Mouse (Mus musculus) cortical plate, adult 2 months (tissue): Measurements from ENCODE around the gene Pigl. TPM values are rescaled to one million over a fixed set of nuclear protein-coding genes. Genes with fewer than 3 reads are reported as not detected.

Source experiments
- H3K27ac ChIP-seq: fragments of 200-500 bp; 2 replicates; pipeline ENCODE4 v1.5.1; 2012; ENCODE audit warnings: low read length, control low read depth, inconsistent platforms; ENCODE audit not compliant: insufficient read depth
- H3K4me1 ChIP-seq: fragments of 200-500 bp; 2 replicates; pipeline ENCODE4 v1.6.1; 2011; ENCODE audit warnings: low read length; ENCODE audit not compliant: control insufficient read depth, insufficient read depth
- H3K4me3 ChIP-seq: fragments of 200-500 bp; 2 replicates; pipeline ENCODE4 v1.5.1; 2011; ENCODE audit warnings: mild to moderate bottlenecking, low read length, control low read depth; ENCODE audit not compliant: insufficient read depth
- CTCF ChIP-seq: fragments of 200-500 bp; IDR thresholded peaks from 2 replicates; pipeline ENCODE4 v1.5.1; 2011; ENCODE audit warnings: mild to moderate bottlenecking, control low read depth, low read length; ENCODE audit not compliant: insufficient read depth; ENCODE audit errors: extremely low read depth
- POLR2A ChIP-seq: fragments of 200-500 bp; IDR thresholded peaks from 2 replicates; pipeline ENCODE4 v1.6.1; 2011; ENCODE audit warnings: mild to moderate bottlenecking, low read length, control low read depth; ENCODE audit not compliant: insufficient read depth; ENCODE audit errors: extremely low read depth
- polyA plus RNA-seq: library from polyadenylated mRNA; depleted of rRNA; stranded (reverse); fragments of >200 nt; gene quantifications from 2 replicates; pipeline ENCODE4 v1.2.3, GENCODE M21; 2012; rRNA removed

The Pigl gene
- polyA plus RNA-seq, 1 experiment = 8.9 TPM

- Histone ChIP-seq H3K27ac (no peak overlapping the region), H3K4me3 (peak overlapping the region; percentile 47), H3K4me1 (peaks cover 5% of the 10 kb centered on the region; the same call in 1 of the 2 replicates)
- TF ChIP-seq CTCF = no peak
- no peak for TF ChIP-seq POLR2A
These were observed 95.4 kb downstream of the Pigl start for GRCm38 (mm10) chr11:62553633-62554032.

- Histone ChIP-seq H3K4me1 (peaks cover 5% of the 10 kb centered on the region; the same call in 1 of the 2 replicates), H3K27ac (no peak overlapping the region), H3K4me3 (peak overlapping the region; percentile 47)
- TF ChIP-seq CTCF = no peak
- no peak for TF ChIP-seq POLR2A
These were observed 96.0 kb downstream of the Pigl start for GRCm38 (mm10) chr11:62554163-62554855.

- H3K4me3 ChIP-seq = no peak overlapping the region
- peaks cover 3% of the 10 kb centered on the region; the same call in 1 of the 2 replicates for H3K4me1 ChIP-seq
- TF ChIP-seq POLR2A (peak; percentile 35; the same call in 1 of the 2 replicates), CTCF (no peak)
- H3K27ac ChIP-seq = no peak overlapping the region
These were observed 96.8 kb downstream of the Pigl start for GRCm38 (mm10) chr11:62554934-62555517.

- H3K27ac ChIP-seq = no peak overlapping the region
- no peak overlapping the region for H3K4me3 ChIP-seq
- TF ChIP-seq CTCF = no peak
- no peak for TF ChIP-seq POLR2A
- peaks cover 3% of the 10 kb centered on the region; the same call in 1 of the 2 replicates for H3K4me1 ChIP-seq
These were observed 97.7 kb downstream of the Pigl start for GRCm38 (mm10) chr11:62555896-62556412.

- TF ChIP-seq CTCF (no peak), POLR2A (no peak)
- peaks cover 3% of the 10 kb centered on the region; the same call in 1 of the 2 replicates for H3K4me1 ChIP-seq
- H3K4me3 ChIP-seq = no peak overlapping the region
- H3K27ac ChIP-seq = no peak overlapping the region
These were observed 98.9 kb downstream of the Pigl start for GRCm38 (mm10) chr11:62557205-62557604.

- H3K4me1 ChIP-seq = peaks cover 3% of the 10 kb centered on the region; the same call in 1 of the 2 replicates
- no peak overlapping the region for H3K27ac ChIP-seq
- TF ChIP-seq CTCF (no peak), POLR2A (no peak)
- no peak overlapping the region for H3K4me3 ChIP-seq
These were observed 99.9 kb downstream of the Pigl start for GRCm38 (mm10) chr11:62558152-62558551.

GRCm38 (mm10) chr11:62558961-62559646, 100.8 kb downstream of the Pigl start:
- H3K4me3 ChIP-seq = no peak overlapping the region

GRCm38 (mm10) chr11:62560463-62561016, 102.3 kb downstream of the Pigl start:
- no peak for TF ChIP-seq CTCF
- no peak for TF ChIP-seq POLR2A
- Histone ChIP-seq H3K27ac (no peak overlapping the region), H3K4me3 (peak overlapping the region; percentile 23), H3K4me1 (no peaks in the 10 kb centered on the region)

More at GRCm38 (mm10) chr11:62558961-62559646, 100.8 kb downstream of the Pigl start:
- peaks cover 3% of the 10 kb centered on the region; the same call in 1 of the 2 replicates for H3K4me1 ChIP-seq
- H3K27ac ChIP-seq = no peak overlapping the region
- TF ChIP-seq POLR2A (no peak), CTCF (no peak)

GRCm38 (mm10) chr11:62563590-62563989, 105.3 kb downstream of the Pigl start:
- Histone ChIP-seq H3K4me3 (no peak overlapping the region), H3K27ac (no peak overlapping the region), H3K4me1 (no peaks in the 10 kb centered on the region)
- TF ChIP-seq CTCF = no peak
- TF ChIP-seq POLR2A = no peak

Other genes starting within 250 kb of the Pigl start
- gene Adora2b, start 209.5 kb upstream of the Pigl start, polyA plus RNA-seq = 7.0 and 8.3 TPM in 2 replicates
- gene Zswim7, start 177.1 kb upstream of the Pigl start, polyA plus RNA-seq = 31.2 and 37.3 TPM in 2 replicates
- 62.6 and 63.5 TPM in 2 replicates for gene Ttc19, start 177.0 kb upstream of the Pigl start, polyA plus RNA-seq
- gene Ncor1, start 81 bp downstream of the Pigl start, polyA plus RNA-seq = 129 and 139 TPM in 2 replicates
- gene Cenpv, start 80.8 kb downstream of the Pigl start, polyA plus RNA-seq = 57.3 and 65.1 TPM in 2 replicates
- 3,210 and 3,262 TPM in 2 replicates for gene Ubb, start 92.7 kb downstream of the Pigl start, polyA plus RNA-seq
- gene Trpv2, start 116.0 kb downstream of the Pigl start, polyA plus RNA-seq = 23.4 and 23.5 TPM in 2 replicates
- 19.7 and 22.1 TPM in 2 replicates for gene Lrrc75a, start 190.1 kb downstream of the Pigl start, polyA plus RNA-seq
- gene Mmgt2, start 190.2 kb downstream of the Pigl start, polyA plus RNA-seq = 36.2 and 39.3 TPM in 2 replicates